Mouse (Mus musculus) naive thymus-derived CD4-positive, alpha-beta T cell, adult 2 months (primary cell): Measurements from ENCODE around the gene Gpr26.

ENCODE experiments used
- DNase-seq: peaks from one replicate; pipeline ENCODE4 v3.0.0-alpha.2; 2011; ENCODE audit warnings: low read depth

Gpr26 gene

GRCm38 (mm10) chr7:132026671-132027070 lies 60.4 kb downstream of the Gpr26 start:
- no peak for DNase-seq

DNA sequence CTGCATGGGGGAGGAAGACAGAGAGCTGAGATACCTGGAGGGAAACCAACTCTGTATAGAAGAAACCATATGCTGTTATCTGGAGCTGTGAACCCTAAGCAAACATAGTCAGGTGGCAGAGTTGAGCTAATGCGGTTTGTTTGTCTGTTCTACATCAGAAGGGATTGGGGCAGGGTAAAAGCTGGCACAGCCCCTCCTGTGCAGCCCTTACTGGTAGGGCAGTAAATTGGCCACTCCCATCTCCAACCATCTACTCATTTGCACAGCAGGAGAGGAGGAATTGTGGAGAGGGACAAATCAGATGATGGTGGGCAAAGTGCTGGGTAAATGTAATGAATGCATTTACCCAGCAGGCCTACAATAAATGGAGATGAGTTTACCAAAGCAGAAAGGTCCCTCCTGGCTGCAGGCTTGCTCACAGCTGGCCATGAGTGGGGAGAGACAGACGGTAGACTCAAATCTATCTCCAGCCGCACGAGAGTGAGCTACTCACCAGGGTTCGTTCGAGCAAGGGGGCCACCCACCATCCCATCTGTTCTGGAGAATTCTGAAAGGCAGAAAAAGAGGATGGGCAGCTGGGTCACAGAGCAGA lies 65.8 kb downstream of the Gpr26 start:
- DNase-seq: no peak
